9 mouse cellular contexts compared by ENCODE assay signal in genomic region chr11:97127470-97128223, GRCm38 (mm10). TPM values are rescaled to one million over a fixed set of nuclear protein-coding genes. Genes with fewer than 3 reads are reported as not detected.
DNase-seq lines count a peak whose midpoint lies in the region; ATAC-seq and TF ChIP-seq lines count a peak whose summit lies in the region.
"Had no signal": no experiment of that assay in that cellular context is flagged by ENCODE, and none has a peak within 500 bp of the region (broad histone marks: within the 10 kb centered on the region; RNA-seq: fewer than 3 reads in every experiment).

No protein-coding gene starts in this region.

- H3K27me3 ChIP-seq in kidney, postnatal 0 days (ENCODE audit: insufficient read depth, low read length), result no peaks in the 10 kb centered on the region
- H3K27me3 ChIP-seq in hindbrain, embryonic 15.5 days, result peaks cover 17% of the 10 kb centered on the region; the same call in 1 of the 2 replicates
- H3K27me3 ChIP-seq in midbrain, embryonic 14.5 days (ENCODE audit: control insufficient read depth, insufficient read depth, low read length), result peaks cover 13% of the 10 kb centered on the region; the same call in 1 of the 2 replicates

- H3K9ac ChIP-seq in kidney, postnatal 0 days (ENCODE audit: low read depth, low read length), result no peak overlapping the region; the same call in 1 of the 2 replicates
- H3K9ac ChIP-seq in hindbrain, embryonic 15.5 days, result peak overlapping the region; percentile 55; the same call in 1 of the 2 replicates
- peak overlapping the region; percentile 51; the same call in 1 of the 2 replicates for H3K9ac ChIP-seq in midbrain, embryonic 14.5 days (replicated peaks; ENCODE audit: low read length)

- no peak overlapping the region for H3K27ac ChIP-seq in kidney, postnatal 0 days
- no peak overlapping the region for H3K27ac ChIP-seq in cortical plate, adult 2 months (ENCODE audit: insufficient read depth, low read length)
- no peak overlapping the region for H3K27ac ChIP-seq in hindbrain, embryonic 15.5 days (replicated peaks)
- H3K27ac ChIP-seq in midbrain, embryonic 14.5 days (replicated peaks; ENCODE audit: low read depth, low read length), result no peak overlapping the region

- H3K4me3 ChIP-seq in kidney, postnatal 0 days (replicated peaks; ENCODE audit: low read depth, low read length), result peak overlapping the region; percentile 43
- peak overlapping the region; percentile 10; the same call in 1 of the 2 replicates for H3K4me3 ChIP-seq in cortical plate, adult 2 months (ENCODE audit: insufficient read depth, low read length)
- H3K4me3 ChIP-seq in hindbrain, embryonic 15.5 days, result peak overlapping the region; percentile 51
- H3K4me3 ChIP-seq in midbrain, embryonic 14.5 days (replicated peaks; ENCODE audit: low read depth, low read length), result peak overlapping the region; percentile 41

- 22% methylated on average over 19 of the region's 19 CpGs for WGBS in kidney, postnatal 0 days
- 18% methylated on average over 19 of the region's 19 CpGs for WGBS in hindbrain, embryonic 15.5 days
- 18% methylated on average over 19 of the region's 19 CpGs for WGBS in midbrain, embryonic 14.5 days

- no peak for TF ChIP-seq CTCF in kidney, postnatal 0 days (IDR thresholded peaks at IDR 0.05; ENCODE audit: low read depth)
- no peak for TF ChIP-seq CTCF in cortical plate, adult 2 months (IDR thresholded peaks at IDR 0.05; ENCODE audit: extremely low read depth, insufficient read depth, low read length)

- H3K4me1 ChIP-seq in kidney, postnatal 0 days (replicated peaks; ENCODE audit: insufficient read depth, low read length), result no peaks in the 10 kb centered on the region
- H3K4me1 ChIP-seq in cortical plate, adult 2 months (ENCODE audit: control insufficient read depth, insufficient read depth, low read length), result no peaks in the 10 kb centered on the region
- peaks cover 14% of the 10 kb centered on the region for H3K4me1 ChIP-seq in hindbrain, embryonic 15.5 days (replicated peaks)
- H3K4me1 ChIP-seq in midbrain, embryonic 14.5 days (ENCODE audit: control insufficient read depth, insufficient read depth, low read length), result peaks cover 4% of the 10 kb centered on the region; the same call in 1 of the 2 replicates

- H3K4me2 ChIP-seq in kidney, postnatal 0 days (ENCODE audit: low read length), result peak overlapping the region; percentile 78
- H3K4me2 ChIP-seq in hindbrain, embryonic 15.5 days, result peak overlapping the region; percentile 92
- peak overlapping the region; percentile 70 for H3K4me2 ChIP-seq in midbrain, embryonic 14.5 days (ENCODE audit: low read length)

- H3K9me3 ChIP-seq in kidney, postnatal 0 days (replicated peaks; ENCODE audit: low read length), result no peaks in the 10 kb centered on the region
- H3K9me3 ChIP-seq in hindbrain, embryonic 15.5 days, result no peaks in the 10 kb centered on the region
- no peaks in the 10 kb centered on the region for H3K9me3 ChIP-seq in midbrain, embryonic 14.5 days (ENCODE audit: control insufficient read depth, low read length)

- H3K36me3 ChIP-seq in kidney, postnatal 0 days (ENCODE audit: insufficient read depth, low read length), result no peaks in the 10 kb centered on the region
- H3K36me3 ChIP-seq in hindbrain, embryonic 15.5 days, result no peaks in the 10 kb centered on the region
- H3K36me3 ChIP-seq in midbrain, embryonic 14.5 days (ENCODE audit: control insufficient read depth, insufficient read depth, low read length), result no peaks in the 10 kb centered on the region

- no peak for ATAC-seq in kidney, postnatal 0 days (replicated peaks; ENCODE audit: low FRiP score, low read depth)
- ATAC-seq in hindbrain, embryonic 15.5 days (ENCODE audit: low FRiP score, low read depth), result no peak
- no peak for ATAC-seq in midbrain, embryonic 14.5 days (ENCODE audit: low FRiP score, low TSS enrichment)

- no peak for TF ChIP-seq POLR2A in cortical plate, adult 2 months (IDR thresholded peaks at IDR 0.05; ENCODE audit: extremely low read depth, insufficient read depth, low read length)

- no peak for DNase-seq in kidney, postnatal 0 days (ENCODE audit: low spot score)
- no peak for DNase-seq in kidney, adult 18-20 months
- DNase-seq in midbrain, embryonic 14.5 days, result no peak
- DNase-seq in embryo, embryonic 11 days, result no peak
- no peak for DNase-seq in frontal cortex, adult 2 months (ENCODE audit: extremely low spot score in 1 of 2, low spot score in 1 of 2)
- DNase-seq in cerebellum, postnatal 4 days (ENCODE audit: low spot score in 2 of 2), result no peak
- DNase-seq: right cerebral cortex, postnatal 25 days had no signal

RNA-seq across cellular contexts. Expression of gene Tbx21, which starts 12.5 kb away (rescaled TPM):
- 0.15 TPM in 1 of 2 replicates, not detected in the other for polyA plus RNA-seq in kidney, postnatal 0 days (2015; fragmentation: Nextera tagmentation; extraction: Ambion mirVana)
- 0.10 and 0.11 TPM in 2 replicates for polyA plus RNA-seq in cortical plate, adult 2 months (2012; rRNA removed)
- polyA plus RNA-seq in hindbrain, embryonic 15.5 days (2015; fragmentation: Nextera tagmentation; extraction: Ambion mirVana), result 0.13 TPM in 1 of 2 replicates, not detected in the other
- polyA plus RNA-seq in midbrain, embryonic 14.5 days (2014; fragmentation: Nextera tagmentation; extraction: Ambion mirVana), result 0.13 TPM in 1 of 2 replicates, not detected in the other
- polyA plus RNA-seq in frontal cortex, adult 2 months (2012; rRNA removed), result 9.7 and 10.1 TPM in 2 replicates

RNA-seq across cellular contexts. Expression of gene Tbkbp1, which starts 23.6 kb away (rescaled TPM):
- polyA plus RNA-seq in kidney, postnatal 0 days (2015; fragmentation: Nextera tagmentation; extraction: Ambion mirVana), result 4.6 and 5.5 TPM in 2 replicates
- 54.5 and 59.5 TPM in 2 replicates for polyA plus RNA-seq in cortical plate, adult 2 months (2012; rRNA removed)
- 10.3 and 11.1 TPM in 2 replicates for polyA plus RNA-seq in hindbrain, embryonic 15.5 days (2015; fragmentation: Nextera tagmentation; extraction: Ambion mirVana)
- polyA plus RNA-seq in midbrain, embryonic 14.5 days (2014; fragmentation: Nextera tagmentation; extraction: Ambion mirVana), result 9.1 and 9.2 TPM in 2 replicates
- 51.1 and 62.2 TPM in 2 replicates for polyA plus RNA-seq in frontal cortex, adult 2 months (2012; rRNA removed)
